Mouse (Mus musculus): ENCODE measurements at regions not wholly inside any gene's neighbourhood (a gene's known extent, or its start where the extent isn't known, plus 50 kb on each side); places are given as distances from the start of the nearest gene placed in this dataset.
"Not testable (repeated sequence)": the region's sequence is repeated elsewhere in the genome, so short reads cannot be mapped to it uniquely, and the experiment has no call there.

GRCm38 (mm10) chrX:99732526-99732925 lies 88.3 kb upstream of the Tmem28 start:
- no peak for ATAC-seq (replicated peaks; ENCODE audit: poor library complexity)

GRCm38 (mm10) chrX:99725101-99725500 lies 95.7 kb upstream of the Tmem28 start:
- ATAC-seq (replicated peaks; ENCODE audit: poor library complexity): 0 out of 2 replicates have a peak, but pooled peaks have one; percentile 31

GRCm38 (mm10) chrX:99695366-99695765 lies 125.5 kb upstream of the Tmem28 start:
- no peak for ATAC-seq (replicated peaks; ENCODE audit: poor library complexity)

- ATAC-seq (replicated peaks; ENCODE audit: poor library complexity): peak; percentile 90
These were observed 129.8 kb upstream of the Tmem28 start for GRCm38 (mm10) chrX:99690971-99691370.

- no peak for ATAC-seq (replicated peaks; ENCODE audit: poor library complexity)
These were observed 131.1 kb upstream of the Tmem28 start for GRCm38 (mm10) chrX:99689761-99690160.

- ATAC-seq (replicated peaks; ENCODE audit: poor library complexity): not testable (repeated sequence)
These were observed 138.3 kb upstream of the Tmem28 start for GRCm38 (mm10) chrX:99682491-99682890.

- ATAC-seq (replicated peaks; ENCODE audit: poor library complexity): no peak
These were observed 153.2 kb upstream of the Tmem28 start for GRCm38 (mm10) chrX:99667596-99667995.

- no peak for ATAC-seq (replicated peaks; ENCODE audit: poor library complexity)
These were observed 158.3 kb upstream of the Tmem28 start for GRCm38 (mm10) chrX:99662566-99662965.

- no peak for ATAC-seq (replicated peaks; ENCODE audit: poor library complexity)
These were observed 161.2 kb upstream of the Tmem28 start for GRCm38 (mm10) chrX:99659496-99660140.

- peak; percentile 91 for ATAC-seq (replicated peaks; ENCODE audit: poor library complexity)
These were observed 162.9 kb upstream of the Tmem28 start for GRCm38 (mm10) chrX:99657790-99658451.

GRCm38 (mm10) chrX:99656988-99657387 lies 163.8 kb upstream of the Tmem28 start:
- no peak for ATAC-seq (replicated peaks; ENCODE audit: poor library complexity)

GRCm38 (mm10) chrX:99632211-99632775 lies 161.2 kb upstream of the Pja1 start:
- ATAC-seq (replicated peaks; ENCODE audit: poor library complexity): no peak

GRCm38 (mm10) chrX:99624515-99625179 lies 153.6 kb upstream of the Pja1 start:
- ATAC-seq (replicated peaks; ENCODE audit: poor library complexity): no peak

- ATAC-seq (replicated peaks; ENCODE audit: poor library complexity): no peak
These were observed 141.2 kb upstream of the Pja1 start for GRCm38 (mm10) chrX:99612130-99612759.

- ATAC-seq (replicated peaks; ENCODE audit: poor library complexity): no peak
These were observed 139.0 kb upstream of the Pja1 start for GRCm38 (mm10) chrX:99610096-99610495.

- ATAC-seq (replicated peaks; ENCODE audit: poor library complexity): no peak
These were observed 138.5 kb upstream of the Pja1 start for GRCm38 (mm10) chrX:99609591-99609990.

GRCm38 (mm10) chrX:99608284-99608692 lies 137.2 kb upstream of the Pja1 start:
- no peak for ATAC-seq (replicated peaks; ENCODE audit: poor library complexity)

GRCm38 (mm10) chrX:99605084-99605824 lies 134.2 kb upstream of the Pja1 start:
- ATAC-seq (replicated peaks; ENCODE audit: poor library complexity): no peak

GRCm38 (mm10) chrX:99603714-99604113 lies 132.6 kb upstream of the Pja1 start:
- peak; percentile 86 for ATAC-seq (replicated peaks; ENCODE audit: poor library complexity)

- no peak for ATAC-seq (replicated peaks; ENCODE audit: poor library complexity)
These were observed 131.3 kb upstream of the Pja1 start for GRCm38 (mm10) chrX:99602268-99602885.
